Mouse (Mus musculus): ENCODE measurements around the gene Rarres2.

- TF ChIP-seq CTCF (IDR thresholded peaks at IDR 0.05; ENCODE audit: insufficient read depth, low read depth, low read length) (no peak), POLR2A (IDR thresholded peaks at IDR 0.05; ENCODE audit: insufficient read depth, low read depth, low read length) (no peak)
These were observed 42.6 kb downstream of the Rarres2 start for GRCm38 (mm10) chr6:48529871-48530440.

Measured in olfactory bulb, adult 2 months (tissue).